Mouse (Mus musculus): Measurements from ENCODE around the gene Nos3.

DNA sequence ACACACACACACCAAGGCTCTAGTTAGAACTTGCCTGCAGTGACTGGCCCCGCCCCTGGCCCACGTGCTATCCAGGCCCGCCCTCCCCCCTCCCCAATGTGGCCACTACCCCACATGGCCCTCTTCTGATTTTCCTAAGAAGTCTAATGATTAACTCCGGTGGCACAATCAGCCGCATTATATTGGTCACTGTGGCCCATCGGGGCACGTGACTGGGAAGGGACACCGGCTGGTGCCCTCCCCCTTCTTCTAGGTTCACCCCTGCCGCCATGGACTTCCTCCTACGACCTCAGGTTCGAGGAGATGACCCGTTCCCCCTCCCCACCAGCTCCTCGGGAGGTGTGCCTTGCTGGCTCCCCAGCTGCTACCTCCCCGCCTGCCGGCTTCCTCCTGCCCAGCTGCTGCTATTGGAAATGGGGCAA, 63.4 kb downstream of the Nos3 start:
- TF ChIP-seq CTCF (IDR thresholded peaks at IDR 0.05; ENCODE audit: low read depth, low read length) = no peak
- TF ChIP-seq GATA2 (IDR thresholded peaks at IDR 0.05; ENCODE audit: borderline replicate concordance, low read depth, low read length) = no peak
- TF ChIP-seq POLR2AphosphoS5 (IDR thresholded peaks at IDR 0.05; ENCODE audit: insufficient replicate concordance, low read depth, low read length) = no peak
